Mouse (Mus musculus) embryonic fibroblast, embryonic 13.5 days (primary cell): ENCODE data around the gene Dlg4.

Experiments
- CTCF ChIP-seq: IDR thresholded peaks from 2 replicates; pipeline ENCODE4 v1.5.1; 2011; ENCODE audit warnings: mild to moderate bottlenecking, control low read depth, low read length, moderate library complexity, borderline replicate concordance; ENCODE audit not compliant: insufficient read depth
- POLR2A ChIP-seq: IDR thresholded peaks from 2 replicates; pipeline ENCODE4 v1.6.1; 2011; ENCODE audit warnings: low read depth, mild to moderate bottlenecking, control low read depth, low read length, moderate library complexity

DNA sequence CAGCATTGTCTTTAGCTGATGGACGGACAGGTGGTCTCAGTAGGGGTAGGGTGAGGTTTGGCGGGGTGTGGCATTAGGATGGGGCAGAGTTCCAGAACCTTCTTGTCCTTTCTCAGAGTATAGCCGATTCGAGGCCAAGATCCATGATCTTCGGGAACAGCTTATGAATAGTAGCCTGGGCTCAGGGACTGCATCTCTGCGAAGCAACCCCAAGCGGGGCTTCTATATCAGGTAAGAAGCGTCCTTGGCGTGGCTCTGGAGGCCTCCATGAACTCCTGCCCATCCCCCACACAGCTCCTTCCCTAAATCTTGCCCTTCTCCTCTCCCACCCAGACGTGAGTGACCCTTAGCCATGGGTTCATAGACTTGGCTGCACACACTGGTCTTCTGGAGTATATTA lies 22.9 kb downstream of the Dlg4 start:
- TF ChIP-seq POLR2A (no peak), CTCF (no peak)
